Mouse (Mus musculus): Measurements from ENCODE around the gene Camkmt.

Camkmt gene

DNA sequence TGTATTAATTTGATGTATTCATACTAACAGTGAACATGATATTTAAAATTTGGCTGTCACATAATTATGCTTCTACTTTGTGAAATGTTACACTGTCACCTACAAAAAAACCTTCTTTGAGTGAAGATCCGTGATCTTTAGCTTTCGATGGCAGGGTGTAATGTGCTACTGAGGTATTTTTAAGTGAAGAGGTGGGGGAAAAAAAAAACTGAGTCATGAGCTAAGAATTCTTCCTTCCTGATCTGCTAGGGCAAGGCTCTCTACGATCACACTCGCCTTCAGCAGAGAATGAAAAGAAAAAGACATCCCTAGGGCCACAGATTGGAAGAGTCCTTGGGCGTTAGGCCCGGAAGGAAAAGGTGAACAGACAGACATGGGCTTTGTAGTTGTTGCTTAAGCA is 201.9 kb downstream of the Camkmt start:
- no peak for DNase-seq (ENCODE audit: low read depth)

- DNase-seq (ENCODE audit: low read depth), result no peak
Observed at GRCm38 (mm10) chr17:85303686-85304085, 213.3 kb downstream of the Camkmt start.

- DNase-seq (ENCODE audit: low read depth), result no peak
Observed at GRCm38 (mm10) chr17:85308566-85308965, 218.2 kb downstream of the Camkmt start.

DNA sequence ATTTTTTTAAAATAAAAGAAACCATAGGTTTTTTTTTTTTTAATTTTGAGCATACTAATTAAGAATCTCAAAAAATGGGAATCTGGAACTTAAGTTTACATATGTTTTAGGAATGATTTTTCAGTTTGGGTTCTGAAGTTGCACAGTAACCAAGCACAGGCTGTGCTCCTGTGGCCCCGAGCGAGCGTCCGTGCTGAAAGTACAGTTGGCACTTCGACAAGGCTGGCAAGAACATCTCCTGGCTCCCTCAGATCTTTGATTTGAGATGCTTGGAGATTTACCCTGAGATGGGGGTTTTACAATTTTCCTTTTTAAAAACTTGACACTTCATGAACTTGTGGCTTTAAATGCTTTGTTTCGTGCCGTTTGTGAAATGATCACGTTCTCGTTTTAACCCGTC is 218.7 kb downstream of the Camkmt start:
- DNase-seq (ENCODE audit: low read depth), result no peak

DNA sequence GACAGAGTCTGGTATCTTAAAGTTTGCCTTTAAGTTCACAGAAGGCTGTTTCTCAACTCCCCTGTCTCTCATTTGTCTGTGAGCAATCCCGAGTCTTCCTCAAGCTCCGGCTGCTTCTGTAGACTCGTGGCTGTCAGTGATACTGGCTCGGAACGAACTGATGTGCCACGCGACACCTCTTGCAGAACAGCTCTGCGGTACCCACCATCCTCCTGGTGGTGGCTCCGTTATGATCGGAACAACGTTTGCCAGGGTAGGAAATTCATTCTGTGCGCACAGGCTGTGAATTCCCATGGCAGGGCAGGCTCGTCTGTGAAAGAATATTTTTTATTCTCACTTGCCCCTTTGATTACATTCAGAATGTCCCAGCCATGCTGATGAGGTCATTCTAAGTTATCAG is 221.0 kb downstream of the Camkmt start:
- DNase-seq (ENCODE audit: low read depth), result no peak

DNA sequence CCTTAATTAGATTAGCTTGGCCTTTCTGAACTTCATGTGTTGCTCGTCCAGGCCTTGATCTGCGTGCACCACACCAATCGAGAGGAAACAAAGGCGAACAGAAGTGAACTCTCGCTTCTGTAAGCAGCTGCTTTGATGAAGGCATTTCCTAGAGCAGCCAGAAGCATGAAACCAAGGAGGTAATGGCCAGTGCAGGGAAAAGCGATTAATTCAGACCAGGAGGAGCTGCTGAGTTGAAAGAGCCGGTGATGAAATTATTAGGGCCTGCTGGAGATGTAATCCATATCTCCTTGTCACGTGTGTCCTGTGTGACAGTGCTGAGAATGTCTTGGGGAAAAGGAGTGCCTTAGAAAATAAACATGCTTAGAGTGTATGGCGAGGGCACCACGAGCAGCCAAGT is 228.0 kb downstream of the Camkmt start:
- no peak for DNase-seq (ENCODE audit: low read depth)

DNA sequence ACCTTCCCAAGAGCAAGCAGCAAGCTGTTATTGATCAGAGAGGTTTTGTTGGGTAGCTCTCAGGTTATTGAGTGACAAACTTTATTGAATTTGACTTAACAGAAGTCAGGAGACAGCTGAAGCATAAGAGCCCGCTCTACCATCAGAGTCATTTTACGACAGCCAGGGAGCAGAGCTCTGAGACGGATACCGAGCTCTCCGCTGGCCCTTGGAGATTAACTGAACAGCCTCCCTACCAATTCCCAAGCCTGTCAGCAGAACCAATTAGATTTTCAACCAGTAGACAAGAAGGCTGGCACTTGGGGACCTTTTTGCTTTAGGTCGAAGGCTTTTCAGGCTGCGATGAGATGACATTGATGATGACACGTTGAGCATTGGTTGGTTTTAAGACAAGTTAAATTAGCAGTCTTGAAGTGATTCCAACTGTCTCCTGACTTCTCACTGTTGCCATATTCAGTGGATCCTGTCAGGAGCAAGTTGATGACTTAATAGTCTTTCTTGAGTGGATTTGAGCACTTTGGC is 229.5 kb downstream of the Camkmt start:
- DNase-seq (ENCODE audit: low read depth), result no peak

DNA sequence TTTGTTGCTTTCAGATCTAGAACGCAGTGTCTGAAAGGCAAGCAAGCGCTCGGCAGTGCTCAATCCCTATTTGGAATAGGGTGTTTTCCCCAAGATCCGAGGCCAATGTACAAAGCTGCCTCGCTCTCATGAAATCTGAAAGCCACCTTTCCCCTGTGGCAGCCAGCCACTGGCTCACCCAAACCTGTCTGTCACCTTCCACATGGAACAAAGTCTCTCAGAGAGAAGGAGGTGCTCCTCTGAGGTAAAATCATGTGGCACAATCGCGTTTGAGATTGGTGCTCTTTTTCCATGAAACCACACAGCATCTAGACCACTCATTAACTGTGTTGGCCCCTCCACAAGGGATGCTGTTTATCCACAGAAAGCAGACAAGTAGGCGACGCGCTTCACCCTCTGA is 238.5 kb downstream of the Camkmt start:
- no peak for DNase-seq (ENCODE audit: low read depth)

DNA sequence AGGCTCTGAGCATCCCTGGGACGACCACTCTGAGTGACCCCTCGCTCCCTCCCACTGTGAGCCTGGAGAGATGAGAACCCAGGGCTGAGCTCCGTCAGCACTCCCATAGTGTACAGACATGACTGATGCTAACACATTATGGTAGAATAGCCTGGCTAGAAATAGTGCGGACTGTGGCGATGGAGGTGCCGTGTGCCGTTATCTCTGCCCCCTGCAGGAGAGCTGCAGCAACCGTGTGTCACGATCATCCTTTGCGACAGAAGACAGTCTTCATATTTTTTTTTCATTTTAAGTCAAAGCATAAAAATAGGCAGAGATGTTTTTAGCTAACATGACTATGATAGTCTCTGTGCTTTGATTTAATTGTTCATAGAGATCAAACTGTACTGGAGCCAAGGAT is 245.1 kb downstream of the Camkmt start:
- no peak for DNase-seq (ENCODE audit: low read depth)

- no peak for DNase-seq (ENCODE audit: low read depth)
Observed at GRCm38 (mm10) chr17:85337666-85338065, 247.3 kb downstream of the Camkmt start.

- DNase-seq (ENCODE audit: low read depth), result no peak
Observed at GRCm38 (mm10) chr17:85341134-85341700, 250.9 kb downstream of the Camkmt start.

DNA sequence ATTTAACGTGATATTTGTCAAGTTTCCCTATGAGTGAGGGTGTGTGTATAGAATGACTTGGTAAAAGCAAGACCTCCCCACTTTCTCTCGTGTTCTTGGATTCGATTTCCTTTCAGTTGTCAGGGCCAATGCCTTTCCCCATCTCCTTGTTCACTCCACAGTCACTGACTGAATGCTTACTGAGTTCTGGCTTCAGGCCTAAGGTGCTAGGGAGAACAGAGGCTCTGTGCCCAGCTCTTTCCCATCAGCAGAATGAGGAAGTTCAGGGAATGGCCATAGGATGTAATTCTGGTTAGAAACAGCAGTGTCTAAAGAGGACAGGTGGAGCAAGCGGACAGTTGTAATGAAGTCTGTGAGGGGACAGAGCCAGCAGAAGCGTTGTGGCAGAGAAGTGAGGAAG is 252.1 kb downstream of the Camkmt start:
- DNase-seq (ENCODE audit: low read depth), result no peak

- no peak for DNase-seq (ENCODE audit: low read depth)
Observed at GRCm38 (mm10) chr17:85343435-85343834, 253.1 kb downstream of the Camkmt start.

DNA sequence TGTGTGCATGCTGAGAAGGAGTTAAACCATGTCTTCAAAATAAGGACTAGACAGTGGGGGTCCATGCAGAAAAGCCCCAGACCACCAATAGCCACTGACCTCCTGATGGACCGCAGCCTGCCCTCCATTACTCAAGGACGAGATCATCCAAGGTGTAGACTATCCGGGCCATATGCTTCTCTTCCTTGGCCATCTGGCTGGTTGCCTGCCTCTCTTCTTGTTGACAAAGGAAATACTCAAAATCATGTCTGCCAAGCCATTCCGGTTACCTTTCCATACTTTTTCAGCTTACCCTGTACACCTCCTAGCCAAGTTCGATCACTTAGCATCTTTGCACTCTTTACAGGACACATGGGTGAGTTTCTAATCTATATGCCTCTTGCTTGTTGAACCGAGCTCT is 256.3 kb downstream of the Camkmt start:
- no peak for DNase-seq (ENCODE audit: low read depth)

DNA sequence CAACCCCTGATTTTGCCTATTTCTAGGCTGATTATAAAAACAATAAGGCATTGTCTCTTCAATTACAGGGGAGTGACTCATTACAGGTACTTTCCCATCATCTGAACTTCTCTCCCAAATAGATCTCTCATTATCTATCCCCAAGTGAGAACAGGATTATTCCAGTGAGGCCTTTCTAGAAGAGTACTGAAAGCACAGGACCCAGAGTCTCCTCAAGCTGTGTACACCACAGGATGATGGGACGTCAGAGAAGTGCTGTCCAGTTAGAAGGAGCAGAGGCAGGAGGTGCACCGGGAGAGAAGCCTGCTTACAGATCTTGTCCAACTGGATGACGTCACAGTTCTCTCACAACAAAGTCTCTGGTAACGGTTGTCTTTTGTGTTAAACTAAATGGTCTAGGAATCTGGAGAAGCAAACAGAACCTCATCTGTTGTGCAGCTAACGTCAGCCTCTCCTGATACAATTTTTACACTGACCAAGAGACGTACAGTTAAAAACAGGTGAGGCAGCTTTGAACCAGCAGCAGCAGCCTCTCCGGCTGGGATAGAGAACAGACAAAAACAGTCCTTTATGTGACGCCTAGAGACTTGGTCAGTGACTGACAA is 259.1 kb downstream of the Camkmt start:
- no peak for DNase-seq (ENCODE audit: low read depth)

GRCm38 (mm10) chr17:85351301-85351700 is 260.9 kb downstream of the Camkmt start:
- no peak for DNase-seq (ENCODE audit: low read depth)

DNA sequence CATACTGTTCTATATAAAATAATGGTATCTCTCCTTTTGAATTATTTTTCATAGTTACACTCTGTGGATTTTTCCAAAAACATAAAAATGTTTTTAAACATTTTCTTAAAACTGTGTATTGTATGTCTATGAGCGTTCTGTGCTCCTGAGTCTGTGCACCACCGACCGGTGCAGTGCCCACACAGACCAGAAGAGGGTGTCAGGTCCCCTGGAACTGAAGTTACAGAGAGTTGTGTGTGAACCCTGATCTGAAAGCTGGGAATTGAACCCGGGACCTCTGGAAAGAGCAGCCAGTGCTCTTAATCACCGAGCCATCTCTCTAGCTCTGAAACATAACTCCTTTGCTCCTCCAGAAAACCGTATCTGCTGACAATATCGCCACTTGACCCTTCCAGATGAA is 262.4 kb downstream of the Camkmt start:
- no peak for DNase-seq (ENCODE audit: low read depth)

DNA sequence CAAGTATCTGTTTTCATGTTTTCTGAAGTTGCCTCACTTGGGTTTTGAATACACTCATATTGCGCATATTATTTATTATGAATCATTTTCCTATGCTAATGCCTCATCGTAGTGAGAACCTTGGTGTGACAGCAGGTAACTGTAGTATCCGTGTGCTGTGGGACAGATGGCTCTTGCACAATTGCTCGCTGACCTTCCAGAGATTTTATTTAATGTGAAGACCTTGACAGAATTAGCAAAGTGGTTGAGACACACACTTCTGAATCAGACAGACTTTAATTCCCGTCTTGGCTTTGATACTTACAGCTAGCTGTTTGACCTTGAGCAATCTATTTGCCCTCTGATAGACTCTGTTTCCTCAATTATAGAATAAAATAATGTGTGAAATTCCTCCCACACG is 262.8 kb downstream of the Camkmt start:
- no peak for DNase-seq (ENCODE audit: low read depth)

- DNase-seq (ENCODE audit: low read depth), result no peak
Observed at GRCm38 (mm10) chr17:85353636-85354035, 263.3 kb downstream of the Camkmt start.

- DNase-seq (ENCODE audit: low read depth), result no peak
Observed at GRCm38 (mm10) chr17:85355356-85355755, 265.0 kb downstream of the Camkmt start.

GRCm38 (mm10) chr17:85361006-85361405 is 270.7 kb downstream of the Camkmt start:
- no peak for DNase-seq (ENCODE audit: low read depth)

DNA sequence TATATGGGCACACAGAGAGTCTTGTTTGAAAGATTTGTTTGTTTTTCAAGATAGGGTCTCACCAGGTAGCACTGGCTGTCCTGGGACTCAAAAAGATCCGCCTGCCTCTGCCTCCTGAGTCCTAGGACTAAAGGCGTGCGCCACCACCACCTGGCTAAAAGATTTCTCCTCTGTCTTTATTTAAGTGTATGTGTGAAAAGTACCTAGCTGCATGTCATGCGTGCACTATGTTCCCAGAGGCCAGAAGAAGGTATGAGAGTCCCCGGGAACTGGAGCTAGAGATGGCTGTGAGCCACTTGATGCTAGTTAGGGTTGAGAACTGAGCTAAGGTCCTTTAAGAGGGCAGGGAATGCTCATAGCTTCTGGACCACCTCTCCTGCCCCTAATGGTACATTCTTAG is 277.0 kb downstream of the Camkmt start:
- no peak for DNase-seq (ENCODE audit: low read depth)

- DNase-seq (ENCODE audit: low read depth), result no peak
Observed at GRCm38 (mm10) chr17:85368776-85369175, 278.4 kb downstream of the Camkmt start.

- DNase-seq (ENCODE audit: low read depth), result no peak
Observed at GRCm38 (mm10) chr17:85372076-85372475, 281.7 kb downstream of the Camkmt start.

Measured in 416B (cell line).